Comparison of ENCODE assay signal across 15 mouse cellular contexts in genomic region chr16:43930577-43930976, GRCm38 (mm10).
"Had no signal": no experiment of that assay in that cellular context is flagged by ENCODE, and none has a peak within 500 bp of the region (broad histone marks: within the 10 kb centered on the region; RNA-seq: fewer than 3 reads in every experiment).

No protein-coding gene starts in this region.

- H3K27ac ChIP-seq: liver, embryonic 12.5 days; liver, embryonic 14.5 days; midbrain, embryonic 10.5 days; midbrain, embryonic 12.5 days; neural tube, embryonic 12.5 days; stomach, embryonic 15.5 days; stomach, postnatal 0 days had no signal

- H3K4me3 ChIP-seq: liver, embryonic 12.5 days; midbrain, embryonic 10.5 days; midbrain, embryonic 12.5 days; neural tube, embryonic 12.5 days; stomach, embryonic 15.5 days had no signal

- H3K36me3 ChIP-seq: liver, embryonic 12.5 days; midbrain, embryonic 10.5 days; neural tube, embryonic 12.5 days; stomach, embryonic 15.5 days had no signal

- H3K4me1 ChIP-seq: liver, embryonic 12.5 days; midbrain, embryonic 12.5 days; neural tube, embryonic 12.5 days; stomach, embryonic 15.5 days had no signal

- H3K9ac ChIP-seq: liver, embryonic 12.5 days; liver, embryonic 14.5 days; lung, embryonic 14.5 days; midbrain, embryonic 12.5 days; neural tube, embryonic 12.5 days; stomach, embryonic 15.5 days had no signal

- ATAC-seq: liver, embryonic 12.5 days had no signal

- H3K27me3 ChIP-seq: liver, embryonic 12.5 days; midbrain, embryonic 12.5 days; neural tube, embryonic 12.5 days; stomach, embryonic 15.5 days had no signal

- H3K9me3 ChIP-seq: liver, embryonic 12.5 days; midbrain, embryonic 10.5 days; midbrain, embryonic 12.5 days; neural tube, embryonic 12.5 days; stomach, embryonic 15.5 days had no signal

- H3K4me2 ChIP-seq: liver, embryonic 12.5 days; lung, embryonic 14.5 days; midbrain, embryonic 12.5 days; neural tube, embryonic 12.5 days; stomach, embryonic 15.5 days had no signal

- DNase-seq: lung, adult 18-20 months; lung, embryonic 14.5 days; lung, postnatal 10 days; midbrain, embryonic 14.5 days; right cerebral cortex, postnatal 14 days; thymus, adult 2 months; thymus, postnatal 25 days; thymus, postnatal 4 days had no signal
